Mouse (Mus musculus) cerebellum, adult 2 months (tissue): ENCODE results near the gene Hcrtr1.

Experiments used
- CTCF ChIP-seq: fragments of 200-500 bp; IDR thresholded peaks from 2 replicates; pipeline ENCODE4 v1.5.1; 2011; ENCODE audit warnings: low read depth, mild to moderate bottlenecking, control low read depth, low read length, moderate library complexity, borderline replicate concordance; ENCODE audit not compliant: insufficient read depth
- POLR2A ChIP-seq: fragments of 200-500 bp; IDR thresholded peaks from 2 replicates; pipeline ENCODE4 v1.6.1; 2011; ENCODE audit warnings: low read length, control low read depth, borderline replicate concordance; ENCODE audit not compliant: insufficient read depth

- no peak for TF ChIP-seq CTCF
- TF ChIP-seq POLR2A = no peak
Observed at GRCm38 (mm10) chr4:130186450-130186849, 47.3 kb upstream of the Hcrtr1 start.
